Mouse (Mus musculus) mouse embryonic stem cell (cell line): ENCODE results near the gene Igdcc3.
"Not testable (repeated sequence)": the region's sequence is repeated elsewhere in the genome, so short reads cannot be mapped to it uniquely, and the experiment has no call there.

ENCODE experiments used
- in situ Hi-C, 2 experiments: fragments of 300-500 bp; cut with MboI; formaldehyde crosslinking; loops; 1 replicate in 1 of 2; 3 replicates in 1 of 2; pipeline ENCODE4 v1.14.3; 2019 to 2020; ENCODE audit warnings: low sequenced_read_pairs in 2 of 2, low pct_unique_long_range_greater_than_20kb in 1 of 2, mixed read lengths in 1 of 2; ENCODE audit not compliant: unreplicated experiment in 1 of 2

Igdcc3 gene

DNA sequence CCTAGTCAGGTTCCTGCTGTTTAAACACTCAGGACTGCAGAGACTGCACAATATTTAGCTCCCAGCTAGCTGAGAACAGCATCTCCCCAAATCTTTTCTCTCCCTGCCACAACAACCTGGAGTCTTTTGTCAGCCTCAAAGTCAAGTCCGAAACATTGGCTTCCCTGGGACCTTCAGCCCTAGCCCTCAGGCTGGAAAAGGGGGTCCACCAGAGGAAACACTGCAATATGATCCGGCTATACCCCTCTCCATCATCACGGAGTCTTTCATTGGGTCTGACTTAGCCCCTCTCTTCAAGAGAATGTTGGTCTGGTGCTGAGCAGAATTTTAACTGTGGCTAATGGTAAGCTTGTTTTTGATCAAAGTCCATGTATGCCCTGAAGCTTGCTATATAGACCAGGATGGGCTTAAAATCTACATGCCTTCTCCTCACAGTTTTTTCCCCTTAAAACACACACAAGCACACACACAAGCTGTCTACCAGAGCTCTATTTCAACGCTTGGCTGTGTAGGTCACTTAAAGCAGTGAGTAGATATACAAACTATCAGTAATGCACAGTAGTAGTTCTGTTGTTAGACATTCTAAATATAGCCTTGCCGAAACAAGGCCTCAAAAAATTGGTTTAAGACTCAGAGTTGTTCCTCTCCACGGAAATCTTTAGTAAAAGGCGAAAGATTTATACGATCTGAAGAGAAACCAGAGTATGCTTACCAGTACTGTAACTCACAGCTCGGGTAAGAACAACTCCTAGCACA is 55.2 kb downstream of the Igdcc3 start:
- in situ Hi-C loops: no loop called here

DNA sequence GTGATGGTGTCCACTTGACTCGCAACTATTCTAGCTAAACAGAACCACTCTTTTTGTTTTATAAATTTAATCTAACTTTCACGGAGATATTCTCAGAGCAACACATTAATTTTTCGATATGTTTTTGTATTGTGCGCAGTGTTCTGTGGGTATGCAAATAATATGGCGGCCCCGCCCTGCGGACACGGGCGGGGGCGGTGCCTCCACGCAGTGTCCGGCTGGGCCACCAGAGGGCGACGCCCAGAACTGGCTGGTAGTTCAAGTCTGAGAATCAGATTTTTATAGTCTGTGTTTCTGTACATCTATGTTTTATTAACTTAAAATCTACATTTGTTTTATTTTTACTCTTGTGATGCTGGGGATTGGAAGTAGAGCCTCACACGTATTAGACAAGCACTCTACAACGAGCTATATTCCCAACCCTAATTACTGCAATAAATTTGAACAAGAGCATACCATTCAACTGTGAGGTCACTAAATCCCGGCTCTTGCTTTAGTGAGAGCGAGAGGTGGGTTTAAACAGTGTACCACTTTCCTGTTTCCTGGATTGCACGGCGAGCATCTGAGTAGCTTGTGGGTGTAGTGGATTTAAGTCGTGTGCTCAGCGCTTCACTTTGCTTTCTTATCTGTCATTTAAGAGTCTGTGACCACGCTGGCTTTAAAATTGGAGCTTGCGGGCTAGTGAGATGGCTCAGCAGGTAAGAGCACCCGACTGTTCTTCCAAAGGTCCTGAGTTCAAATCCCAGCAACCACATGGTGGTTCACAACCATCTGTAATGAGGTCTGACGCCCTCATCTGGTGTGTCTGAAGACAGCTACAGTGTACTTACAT is 56.0 kb downstream of the Igdcc3 start:
- in situ Hi-C loops: no loop called here

DNA sequence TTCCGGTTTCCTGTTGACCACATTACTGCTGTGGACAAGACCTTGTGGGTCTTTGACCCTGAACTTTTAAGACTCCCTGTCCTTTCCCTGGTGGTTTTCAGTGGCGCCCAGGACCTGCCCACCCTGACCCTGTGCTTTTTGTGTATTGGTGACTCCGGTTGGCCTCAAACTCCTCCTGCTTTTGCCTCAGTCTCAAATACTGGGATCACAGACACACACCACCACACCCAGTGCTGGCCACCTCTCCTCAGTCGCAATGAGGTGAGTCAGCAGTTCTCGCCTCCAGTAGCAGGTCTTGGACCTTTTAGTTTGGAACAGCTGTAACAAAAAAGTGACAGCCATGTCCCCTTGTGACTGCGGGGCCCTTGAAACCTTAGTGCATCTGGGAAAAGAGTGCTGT is 56.8 kb downstream of the Igdcc3 start:
- in situ Hi-C loops: no loop called here

DNA sequence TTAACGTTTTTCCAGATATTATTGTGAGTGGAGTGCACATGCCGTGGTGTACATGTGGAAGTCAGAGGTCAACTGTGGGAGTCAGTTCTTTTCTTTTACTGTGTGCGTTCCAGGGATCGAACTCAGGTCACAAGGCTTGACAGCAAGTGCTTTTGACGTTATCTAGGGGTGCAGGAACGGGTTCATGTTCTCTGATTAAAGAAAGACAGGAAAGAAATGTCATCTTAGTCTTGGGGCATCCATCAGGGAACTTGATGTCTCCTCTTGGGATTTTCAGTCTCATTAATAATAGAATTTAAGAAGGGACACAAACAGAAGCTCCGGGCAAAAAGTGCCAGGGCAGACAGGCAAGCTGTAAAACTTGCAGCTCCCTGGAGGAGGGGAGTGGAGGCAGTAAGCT is 58.7 kb downstream of the Igdcc3 start:
- in situ Hi-C loops: no loop called here

DNA sequence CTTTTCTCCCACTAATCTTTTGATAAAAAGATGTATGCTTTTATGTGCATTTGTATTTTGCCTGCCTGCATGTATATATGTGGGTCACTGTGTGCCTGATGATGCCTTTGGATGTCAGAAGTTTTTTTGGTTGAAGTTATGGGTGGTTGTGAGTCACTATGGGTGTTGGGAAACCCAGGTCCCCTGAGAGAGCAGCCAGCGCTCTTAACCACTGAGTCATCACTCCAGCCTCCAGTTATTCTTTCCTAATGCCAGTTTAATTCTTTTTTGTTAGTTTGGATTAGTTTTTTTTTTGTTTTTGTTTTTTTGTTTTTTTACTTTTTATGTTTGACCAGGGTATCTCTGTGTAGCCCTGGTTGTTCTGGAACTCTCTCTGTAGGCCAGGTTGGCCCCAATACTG is 59.6 kb downstream of the Igdcc3 start:
- in situ Hi-C loops: no loop called here

DNA sequence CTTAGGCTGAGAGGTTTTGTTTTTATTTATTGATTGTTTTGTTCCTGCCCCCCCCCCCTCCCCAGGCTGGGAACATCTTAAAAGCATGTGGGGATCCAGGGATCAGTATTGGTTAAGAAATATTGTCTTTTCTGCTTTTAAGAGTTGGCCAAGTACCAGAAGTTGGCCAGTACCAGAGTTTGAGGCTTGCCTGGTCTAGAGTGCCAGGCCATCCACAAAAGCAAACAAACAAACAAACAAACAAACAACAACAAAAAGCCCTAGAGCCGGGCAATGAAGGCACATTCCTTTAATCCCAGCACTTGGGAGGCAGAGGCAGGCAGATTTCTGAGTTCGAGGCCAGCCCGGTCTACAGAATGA is 60.0 kb downstream of the Igdcc3 start:
- in situ Hi-C loops: no loop called here

DNA sequence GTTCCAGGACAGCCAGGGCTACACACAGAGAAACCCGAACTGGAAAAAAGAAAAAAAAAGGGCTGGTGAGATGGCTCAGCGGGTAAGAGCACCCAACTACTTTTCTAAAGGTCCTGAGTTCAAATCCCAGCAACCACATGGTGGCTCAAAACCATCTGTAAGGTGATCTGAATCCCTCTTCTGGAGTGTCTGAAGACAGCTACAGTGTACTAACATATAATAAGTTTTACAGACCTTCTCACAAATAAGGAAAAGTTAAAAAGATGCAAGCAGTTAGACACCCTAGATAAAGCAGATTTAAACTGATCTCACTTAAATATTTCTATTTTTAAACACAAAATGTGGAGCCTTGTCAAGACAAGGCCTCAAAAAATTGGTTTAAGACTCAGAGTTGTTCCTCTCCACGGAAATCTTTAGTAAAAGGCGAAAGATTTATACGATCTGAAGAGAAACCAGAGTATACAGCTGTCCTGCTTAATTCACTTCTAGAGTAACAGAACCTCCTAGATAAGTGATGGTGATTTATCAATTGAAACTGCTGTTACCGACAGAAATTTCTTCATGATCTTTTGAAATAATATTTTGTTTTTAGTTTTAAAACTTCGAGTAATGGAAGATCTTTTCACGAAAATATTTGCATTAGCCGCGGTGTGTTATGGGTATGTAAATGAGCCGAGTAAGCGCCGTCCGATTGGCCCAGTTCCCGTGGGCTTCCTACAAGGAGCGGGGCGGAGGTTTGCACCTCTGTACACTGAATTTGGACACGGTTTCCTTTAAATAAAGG is 60.6 kb downstream of the Igdcc3 start:
- in situ Hi-C loops: no loop called here

DNA sequence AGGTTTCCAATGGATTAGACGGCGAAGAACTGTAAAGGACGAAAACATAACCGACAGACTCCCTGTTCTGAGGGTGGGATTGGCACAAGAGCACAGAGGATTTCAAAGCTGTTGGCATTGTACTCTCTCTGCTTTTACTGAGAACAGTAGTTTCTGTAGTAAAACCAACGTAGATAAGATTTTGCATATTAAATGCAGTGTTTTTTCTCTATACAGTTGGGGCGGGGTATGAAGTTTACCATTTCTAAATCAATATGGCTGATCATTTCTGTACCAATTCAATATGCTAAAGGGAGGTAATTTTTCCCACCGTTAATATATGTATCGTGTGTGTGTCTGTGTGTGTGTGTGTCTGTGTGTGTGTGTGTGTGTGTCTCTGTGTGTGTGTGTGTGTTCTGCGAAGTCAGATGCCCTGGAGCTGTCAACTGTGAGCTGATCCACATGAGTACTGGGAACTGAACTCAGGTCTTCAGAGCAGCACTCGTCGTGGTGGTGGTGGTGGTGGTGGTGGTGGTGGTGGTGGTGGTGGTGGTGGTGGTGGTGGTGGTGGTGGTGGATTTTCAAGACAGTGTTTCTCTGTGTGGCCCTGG is 61.3 kb downstream of the Igdcc3 start:
- in situ Hi-C loops: no loop called here

DNA sequence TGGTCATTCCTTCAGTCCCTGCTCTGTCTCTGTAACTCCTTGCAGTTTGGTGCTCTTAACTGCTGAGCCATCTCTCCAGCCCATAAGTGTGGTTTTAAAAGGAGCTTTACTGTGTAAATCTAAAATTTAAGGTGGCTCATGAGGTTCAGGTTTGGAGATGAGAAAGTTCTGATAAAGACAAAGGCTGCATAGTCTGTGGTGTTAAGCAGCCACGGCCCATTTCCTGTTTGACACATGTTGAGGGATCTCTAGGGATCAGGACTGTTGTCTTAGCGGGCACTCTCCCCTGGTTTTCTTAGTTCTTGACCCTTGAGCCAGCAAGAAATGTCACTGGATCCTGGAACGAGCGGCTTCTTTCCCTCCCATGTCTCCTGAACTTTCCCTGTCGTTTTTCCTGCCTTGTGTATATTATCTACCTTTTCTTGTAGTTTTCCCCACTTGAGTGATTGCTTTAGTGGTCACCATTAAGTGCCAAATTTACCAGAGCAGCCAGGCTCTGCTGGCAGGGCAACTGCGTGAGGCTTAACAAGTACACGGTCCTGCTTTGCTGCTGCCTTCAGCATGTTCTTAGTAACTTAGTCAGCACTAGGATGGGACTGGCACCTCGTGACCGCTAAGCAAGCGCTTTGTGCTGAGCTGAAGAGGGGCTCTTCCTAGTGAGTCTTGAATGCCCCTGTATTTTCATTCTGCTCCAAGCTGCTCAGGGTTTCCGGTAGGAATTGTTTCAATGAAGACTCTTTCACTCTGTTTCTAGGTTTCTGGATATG is 64.2 kb downstream of the Igdcc3 start:
- in situ Hi-C loops: no loop called here

DNA sequence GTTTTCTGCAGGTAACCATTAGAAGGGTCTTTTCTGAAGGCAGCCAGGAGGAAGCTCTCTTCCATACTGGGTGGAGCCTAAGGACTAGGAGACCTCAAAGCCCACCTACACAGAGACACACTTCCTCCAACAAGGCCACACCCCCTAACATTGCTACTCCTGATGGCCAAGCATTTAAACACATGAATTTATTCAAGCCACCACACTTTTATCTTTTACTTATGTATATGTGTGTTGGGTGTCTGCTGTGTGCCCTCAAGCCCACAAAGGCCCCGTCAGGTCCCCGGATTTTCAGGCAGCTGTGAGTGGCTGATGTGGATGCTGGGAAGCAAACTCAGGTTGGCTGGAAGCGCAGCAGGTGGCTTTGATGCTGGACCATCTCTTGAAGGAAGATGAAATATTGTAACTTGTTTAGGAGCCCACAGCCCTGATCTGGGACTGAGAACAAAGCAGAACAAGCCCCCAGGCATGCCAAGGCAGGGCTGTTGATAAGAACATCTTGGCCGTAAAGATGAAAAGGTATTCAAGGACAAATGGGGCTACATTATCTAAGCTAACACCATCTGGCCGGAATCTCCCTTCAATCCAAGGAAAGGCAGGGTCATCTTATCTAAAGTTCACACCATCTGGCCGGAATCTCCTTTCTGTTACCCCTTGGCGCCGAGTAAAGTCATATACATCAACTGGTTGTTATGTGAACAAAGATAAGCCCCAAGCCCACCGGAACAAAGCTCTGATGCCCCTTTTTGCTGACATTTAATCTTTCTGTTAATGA is 66.2 kb downstream of the Igdcc3 start:
- in situ Hi-C loops: not testable (repeated sequence)

DNA sequence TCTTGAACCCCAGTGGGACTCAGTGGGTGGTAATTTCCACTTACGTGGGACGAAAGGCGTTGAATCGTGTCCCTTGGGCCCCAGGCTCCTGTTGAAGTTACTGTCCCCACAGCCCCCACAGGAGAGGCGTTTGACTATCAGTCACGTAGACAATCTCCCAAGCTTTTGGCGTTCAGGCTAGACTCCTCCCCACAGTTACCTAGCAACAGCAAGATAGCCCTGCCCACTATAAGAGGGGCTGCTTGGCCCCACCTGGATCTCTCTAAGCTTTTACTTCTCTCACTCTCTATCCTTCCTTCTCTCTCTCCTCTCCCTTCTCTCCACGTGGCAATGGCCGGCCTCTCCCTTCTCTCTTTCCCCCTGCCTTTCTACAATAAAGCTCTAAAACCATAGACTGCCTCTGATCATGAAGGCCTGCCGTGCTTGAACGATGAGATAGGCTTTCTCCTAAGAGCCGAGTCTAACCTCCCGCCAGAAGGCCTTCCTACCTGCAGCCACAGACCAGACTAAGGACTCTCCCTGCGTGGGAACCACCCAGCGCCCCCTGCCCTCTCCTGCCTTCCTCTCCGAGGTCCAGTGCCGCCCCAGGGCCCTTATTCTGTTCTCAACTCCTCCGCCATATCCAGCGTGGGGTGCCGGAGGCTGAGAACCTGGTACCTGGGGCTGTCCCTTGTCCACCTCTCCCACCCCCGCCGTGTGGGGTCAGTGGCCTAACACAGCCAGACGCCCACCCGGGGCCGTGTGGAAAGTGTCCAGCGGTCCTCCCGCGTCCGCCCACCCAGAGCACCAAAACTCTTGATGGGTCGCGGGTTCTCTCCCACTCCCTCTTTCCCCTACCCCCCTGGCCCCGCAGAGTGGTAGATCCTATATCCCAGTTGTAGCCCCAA is 67.5 kb downstream of the Igdcc3 start:
- in situ Hi-C loops: no loop called here

DNA sequence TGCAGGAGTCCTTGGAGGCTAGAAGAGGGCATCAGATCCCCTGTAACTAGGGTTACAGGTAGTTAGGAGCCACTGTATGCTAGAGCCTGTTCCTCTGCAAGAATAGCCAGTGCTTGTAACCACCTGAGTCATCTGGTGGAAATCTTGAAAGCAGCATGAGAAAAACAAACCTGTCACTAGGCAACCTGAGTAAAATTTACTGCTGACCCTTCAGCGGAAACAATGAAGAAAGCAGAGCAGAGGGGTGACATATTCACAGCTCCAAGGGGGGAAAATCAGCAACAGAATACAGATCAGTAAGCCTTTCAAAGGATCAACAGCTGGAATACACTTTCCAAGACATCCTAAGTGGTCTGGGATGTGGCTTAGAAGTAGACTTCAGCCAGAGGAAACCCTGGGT is 70.6 kb downstream of the Igdcc3 start:
- in situ Hi-C loops: no loop called here

DNA sequence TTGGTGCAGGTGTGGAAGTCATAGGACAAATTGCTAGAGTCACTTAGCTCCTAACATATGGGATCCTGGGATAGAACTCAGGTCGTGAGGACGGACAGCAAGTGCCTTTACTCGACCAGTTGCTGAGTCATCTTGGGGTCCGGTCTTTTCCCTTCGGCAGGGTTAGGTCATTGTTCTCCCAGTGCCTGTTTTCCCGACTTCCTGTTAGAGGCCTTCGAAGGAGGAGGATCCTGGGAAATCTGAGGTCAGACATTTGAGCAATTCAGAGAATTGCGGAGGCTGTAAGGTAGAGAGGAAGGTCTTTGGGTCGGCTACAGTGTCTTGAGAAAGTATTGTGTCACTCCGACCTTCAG is 73.4 kb downstream of the Igdcc3 start:
- in situ Hi-C loops: no loop called here

DNA sequence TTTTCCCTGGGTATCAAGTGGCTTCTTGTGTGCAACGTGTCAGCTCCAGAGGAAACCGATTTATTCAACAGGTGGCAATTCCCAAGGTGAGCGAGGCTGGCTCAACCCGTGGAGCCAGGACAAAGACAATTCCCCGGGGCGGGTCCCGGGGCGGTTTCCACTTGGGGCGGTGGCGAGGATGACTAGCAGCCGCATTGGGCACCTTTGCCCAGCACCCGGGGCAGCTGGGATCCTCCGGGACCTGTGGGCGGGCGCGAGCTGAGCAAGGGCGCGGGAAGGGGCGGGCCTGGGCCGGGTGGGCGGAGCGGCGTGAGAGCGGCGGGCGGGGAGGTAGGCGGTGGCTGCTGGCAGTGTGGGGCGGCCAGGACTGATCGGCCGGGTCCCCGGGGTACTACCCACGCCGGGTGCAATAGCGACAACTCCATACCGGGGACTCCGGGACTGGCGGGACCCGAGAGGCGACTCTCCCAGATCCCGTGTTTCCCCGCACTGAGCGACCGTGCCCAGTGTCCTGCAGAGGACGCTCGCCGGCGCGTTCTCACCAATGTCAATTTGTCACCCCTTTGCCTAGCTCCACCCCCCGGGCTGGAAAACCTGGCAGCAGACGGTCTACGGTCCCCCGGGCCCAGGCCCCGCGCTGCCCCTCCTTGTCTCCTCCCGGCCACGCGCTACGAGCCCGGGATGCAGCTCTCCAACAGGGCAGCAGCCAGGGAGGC is 73.9 kb downstream of the Igdcc3 start:
- in situ Hi-C loops: no loop called here

DNA sequence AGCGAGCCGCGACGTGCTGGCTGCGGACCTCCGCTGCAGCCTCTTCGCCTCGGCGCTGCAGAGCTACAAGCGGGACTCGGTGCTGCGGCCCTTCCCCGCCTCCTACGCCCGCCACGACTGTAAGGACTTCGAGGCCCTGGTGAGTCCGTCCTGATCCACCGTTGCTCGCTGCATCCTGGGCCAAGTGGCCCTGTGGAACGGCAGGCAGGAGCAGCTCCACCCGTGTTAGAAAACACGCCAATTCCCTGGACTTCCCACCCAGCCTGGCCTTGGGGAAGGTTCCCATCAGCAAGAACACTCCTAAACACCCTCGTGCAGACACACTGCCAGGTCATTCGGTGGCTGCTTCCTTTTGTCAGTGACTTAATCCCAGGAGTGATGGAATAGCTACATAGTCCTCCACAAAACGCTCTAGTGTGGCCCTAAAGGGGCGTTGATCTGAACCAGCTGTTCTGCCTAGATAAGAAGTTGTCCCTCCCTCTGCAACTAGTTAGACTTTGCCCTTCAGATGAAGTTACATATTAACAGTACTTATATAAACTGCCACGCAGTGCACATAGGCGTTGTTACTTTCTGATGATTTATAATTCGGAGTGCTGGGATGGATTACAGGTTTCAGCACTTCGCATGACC is 74.6 kb downstream of the Igdcc3 start:
- in situ Hi-C loops: no loop called here

DNA sequence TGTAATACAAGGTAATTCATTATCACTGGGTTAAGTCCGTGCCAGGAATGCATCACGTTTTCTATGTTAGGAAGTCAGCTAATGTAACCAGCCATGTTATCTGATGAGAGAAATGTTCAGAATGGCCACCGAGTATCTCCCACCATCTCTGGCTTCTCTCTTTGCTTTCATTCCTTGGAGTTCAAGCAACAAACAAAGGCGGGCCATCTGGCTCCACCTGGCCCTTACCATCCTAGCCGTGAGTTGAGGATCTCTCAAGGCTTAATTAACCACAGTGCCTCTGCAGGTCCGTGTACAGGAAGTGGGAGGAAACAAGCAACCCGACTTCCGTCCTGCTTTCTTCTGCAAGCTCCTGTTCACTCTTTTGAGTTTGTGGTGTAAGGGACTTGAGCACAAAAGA is 76.0 kb downstream of the Igdcc3 start:
- in situ Hi-C loops: no loop called here
